Mouse (Mus musculus): Measurements from ENCODE around the gene Gm44973.

- TF ChIP-seq CTCF (IDR thresholded peaks at IDR 0.05; ENCODE audit: low read depth) = no peak
- no peak for TF ChIP-seq EP300 (optimal IDR thresholded peaks at IDR 0.05)
Observed at GRCm38 (mm10) chr7:5058631-5059030, 43.3 kb downstream of the Gm44973 start.
